Mouse (Mus musculus) embryonic facial prominence, embryonic 14.5 days (tissue): ENCODE measurements around the gene Ankrd40. TPM values are rescaled to one million over a fixed set of nuclear protein-coding genes. Genes with fewer than 3 reads are reported as not detected.

Source experiments
- ATAC-seq: fragments of 200-750 bp; cut with Nextera tagmentation; 2 replicates; pipeline ENCODE4 v1.8.0; 2017; ENCODE audit warnings: low read depth, moderate number of reproducible peaks, moderate TSS enrichment
- DNase-seq: peaks from one replicate; pipeline ENCODE4 v3.0.0-alpha.2; 2015; ENCODE audit warnings: low spot score
- H3K27ac ChIP-seq: fragments of 300-500 bp; sonication (generic); replicated peaks from 2 replicates; pipeline ENCODE4 v1.5.1; 2014; ENCODE audit warnings: low read depth, mild to moderate bottlenecking, low read length, moderate library complexity
- H3K27me3 ChIP-seq: fragments of 300-500 bp; sonication (generic); replicated peaks from 2 replicates; pipeline ENCODE4 v1.6.1; 2014; ENCODE audit warnings: low read length; ENCODE audit not compliant: control insufficient read depth, insufficient read depth
- H3K36me3 ChIP-seq: fragments of 300-500 bp; sonication (generic); 2 replicates; pipeline ENCODE4 v1.6.1; 2014; ENCODE audit warnings: low read length, mixed read lengths; ENCODE audit not compliant: control insufficient read depth, insufficient read depth
- H3K4me1 ChIP-seq: fragments of 300-500 bp; sonication (generic); 2 replicates; pipeline ENCODE4 v1.6.1; 2014; ENCODE audit warnings: antibody characterized with exemption, low read length; ENCODE audit not compliant: control insufficient read depth, insufficient read depth
- H3K4me2 ChIP-seq: fragments of 300-500 bp; sonication (generic); 2 replicates; pipeline ENCODE4 v1.6.1; 2014; ENCODE audit warnings: low read depth, mild to moderate bottlenecking, low read length, moderate library complexity, mixed read lengths
- H3K4me3 ChIP-seq: fragments of 300-500 bp; sonication (generic); 2 replicates; pipeline ENCODE4 v1.5.1; 2014; ENCODE audit warnings: low read depth, mild to moderate bottlenecking, low read length
- H3K9ac ChIP-seq: fragments of 300-500 bp; sonication (generic); 2 replicates; pipeline ENCODE4 v1.6.1; 2014; ENCODE audit warnings: low read depth, mild to moderate bottlenecking, low read length, moderate library complexity, mixed read lengths
- H3K9me3 ChIP-seq: fragments of 300-500 bp; sonication (generic); 2 replicates; pipeline ENCODE4 v1.6.1; 2016; ENCODE audit warnings: low read length; ENCODE audit not compliant: control insufficient read depth
- WGBS: fragments of 180-500 bp; shearing (Covaris S2); extraction: QIAGEN DNeasy Blood & Tissue Kit; methylation state at CpG from one replicate; pipeline ENCODE4 v1.1.7; 2014; 5-methylcytosine and 5-hydroxymethylcytosine counted together
- polyA plus RNA-seq: library from polyadenylated mRNA; unstranded; fragments of >200 nt; fragmentation: Nextera tagmentation; extraction: Ambion mirVana; gene quantifications from 2 replicates; pipeline ENCODE4 v1.2.1, GENCODE M21; 2014

Ankrd40 gene
- polyA plus RNA-seq, 1 experiment from 2014 or later: 28.4 TPM

- no peaks in the 10 kb centered on the region for H3K4me1 ChIP-seq
- DNase-seq (no peak), ATAC-seq (no peak)
- no peak overlapping the region for H3K4me2 ChIP-seq
- no peak overlapping the region for H3K4me3 ChIP-seq
- no peaks in the 10 kb centered on the region for H3K27me3 ChIP-seq
- no peak overlapping the region for H3K9ac ChIP-seq
- peaks cover 94% of the 10 kb centered on the region for H3K36me3 ChIP-seq
- 84% methylated on average over 9 of the region's 9 CpGs for WGBS
- H3K27ac ChIP-seq: no peak overlapping the region
- no peaks in the 10 kb centered on the region for H3K9me3 ChIP-seq
Observed at GRCm38 (mm10) chr11:94294996-94295845, 32.6 kb upstream of the Ankrd40 start.

DNA sequence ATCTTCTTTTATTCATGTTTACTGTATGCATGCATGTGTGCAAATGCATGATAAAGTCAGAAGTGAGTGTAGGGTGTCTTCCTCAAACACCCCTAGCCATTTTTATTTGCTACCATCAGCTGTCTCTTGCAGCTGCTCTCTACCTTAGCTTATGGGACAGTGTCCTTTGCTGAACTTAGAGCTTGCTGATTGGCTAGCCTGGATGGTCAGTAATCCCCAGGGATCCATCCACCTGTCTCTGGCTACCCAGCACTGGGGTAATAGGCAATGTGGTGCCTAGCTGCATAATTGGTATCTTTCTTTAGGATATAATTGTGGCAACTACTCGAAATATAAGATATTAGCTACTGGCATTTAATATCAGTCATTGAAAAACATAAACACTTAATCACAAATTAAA is 15.1 kb upstream of the Ankrd40 start:
- no peaks in the 10 kb centered on the region for H3K27me3 ChIP-seq
- H3K9me3 ChIP-seq: no peaks in the 10 kb centered on the region
- H3K4me2 ChIP-seq: no peak overlapping the region
- peaks cover 10% of the 10 kb centered on the region for H3K36me3 ChIP-seq
- H3K27ac ChIP-seq: no peak overlapping the region
- ATAC-seq (peak; percentile 12; the same call in 1 of the 2 replicates), DNase-seq (peak; percentile 43)
- peaks cover 18% of the 10 kb centered on the region for H3K4me1 ChIP-seq
- 71% methylated on average over 1 of the region's 1 CpGs for WGBS
- no peak overlapping the region for H3K9ac ChIP-seq
- H3K4me3 ChIP-seq: no peak overlapping the region

- Histone ChIP-seq H3K27me3 (no peaks in the 10 kb centered on the region), H3K4me3 (no peak overlapping the region), H3K9me3 (no peaks in the 10 kb centered on the region), H3K9ac (no peak overlapping the region), H3K4me2 (no peak overlapping the region), H3K4me1 (peaks cover 18% of the 10 kb centered on the region), H3K36me3 (peaks cover 12% of the 10 kb centered on the region; the same call in 1 of the 2 replicates), H3K27ac (no peak overlapping the region)
- ATAC-seq (no peak), DNase-seq (no peak)
- 81% methylated on average over 2 of the region's 2 CpGs for WGBS
Observed at GRCm38 (mm10) chr11:94314098-94314652, 13.6 kb upstream of the Ankrd40 start.

DNA sequence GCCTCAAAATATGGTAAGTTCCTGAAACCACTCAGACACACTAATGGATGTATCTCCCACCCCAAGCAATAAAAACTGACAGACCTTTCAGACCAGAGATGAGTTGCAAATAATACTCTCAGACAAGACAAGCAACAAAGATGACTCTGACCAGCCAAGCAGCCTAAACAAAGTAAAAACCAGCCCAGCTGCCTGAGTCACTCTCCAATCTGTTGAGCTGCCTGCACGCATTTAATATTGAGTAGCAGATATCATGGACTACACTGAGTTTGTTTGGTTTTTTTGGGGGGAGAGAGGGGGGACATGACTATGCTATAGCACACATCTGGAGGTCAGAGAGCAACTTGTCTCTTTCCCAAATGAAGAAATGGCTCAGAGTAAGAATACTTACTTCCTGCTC is 12.5 kb upstream of the Ankrd40 start:
- H3K4me1 ChIP-seq: peaks cover 22% of the 10 kb centered on the region
- H3K4me2 ChIP-seq: no peak overlapping the region
- H3K9me3 ChIP-seq: no peaks in the 10 kb centered on the region
- 65% methylated on average over 1 of the region's 1 CpGs for WGBS
- ATAC-seq: no peak
- H3K27ac ChIP-seq: no peak overlapping the region
- no peaks in the 10 kb centered on the region for H3K27me3 ChIP-seq
- H3K36me3 ChIP-seq: peaks cover 12% of the 10 kb centered on the region; the same call in 1 of the 2 replicates
- DNase-seq: no peak
- H3K9ac ChIP-seq: no peak overlapping the region
- no peak overlapping the region for H3K4me3 ChIP-seq

DNA sequence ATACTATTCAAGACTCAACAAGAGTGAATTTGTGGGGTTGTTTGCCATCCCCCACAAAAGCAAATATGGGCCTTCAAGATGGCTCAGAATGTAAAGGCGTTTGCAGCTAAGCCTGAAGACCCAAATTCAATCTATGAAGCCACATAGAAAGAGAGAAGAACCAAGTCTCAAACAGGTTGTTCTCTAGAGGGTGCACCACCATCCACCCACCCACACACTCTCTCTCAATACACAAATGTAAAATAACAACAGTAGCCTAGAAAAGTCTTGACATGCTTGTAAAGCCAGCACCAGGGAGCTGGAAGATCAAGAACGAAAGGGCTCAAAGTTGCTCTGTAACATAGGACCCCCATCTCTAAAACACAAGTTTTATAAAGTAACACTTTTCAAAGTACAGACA is 11.3 kb upstream of the Ankrd40 start:
- Histone ChIP-seq H3K4me3 (no peak overlapping the region), H3K4me1 (peaks cover 24% of the 10 kb centered on the region), H3K27ac (no peak overlapping the region)

DNA sequence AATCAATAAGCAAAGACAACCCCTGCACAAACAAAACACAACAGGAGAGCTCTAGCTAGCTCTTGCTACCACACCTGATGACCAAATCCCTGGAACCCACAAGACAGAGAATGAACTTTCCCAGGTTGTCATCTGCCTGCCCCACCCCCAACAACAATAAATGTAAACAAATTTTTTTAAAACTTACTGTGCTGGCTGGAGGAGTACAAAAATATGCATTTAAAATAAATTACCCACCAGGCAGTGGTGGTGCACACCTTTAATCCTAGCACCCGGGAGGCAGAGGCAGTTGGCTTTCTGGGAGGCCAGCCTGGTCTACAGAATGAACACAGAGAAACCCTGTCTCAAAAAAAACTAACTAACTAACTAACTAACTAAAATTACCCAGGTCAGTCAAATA is 10.8 kb upstream of the Ankrd40 start:
- no peaks in the 10 kb centered on the region for H3K9me3 ChIP-seq
- no peak overlapping the region for H3K4me3 ChIP-seq
- no peak overlapping the region for H3K9ac ChIP-seq
- no peak overlapping the region for H3K27ac ChIP-seq
- H3K36me3 ChIP-seq: peaks cover 8% of the 10 kb centered on the region; the same call in 1 of the 2 replicates
- no peaks in the 10 kb centered on the region for H3K27me3 ChIP-seq
- H3K4me1 ChIP-seq: peaks cover 24% of the 10 kb centered on the region
- DNase-seq (no peak), ATAC-seq (no peak)
- no peak overlapping the region for H3K4me2 ChIP-seq
- 70% methylated on average over 1 of the region's 1 CpGs for WGBS

More for the DNA sequence above, 11.3 kb upstream of the Ankrd40 start:
- Histone ChIP-seq H3K9me3 (no peaks in the 10 kb centered on the region), H3K36me3 (peaks cover 8% of the 10 kb centered on the region; the same call in 1 of the 2 replicates), H3K27me3 (no peaks in the 10 kb centered on the region), H3K4me2 (no peak overlapping the region), H3K9ac (no peak overlapping the region)
- DNase-seq (no peak), ATAC-seq (no peak)
- 72% methylated on average over 2 of the region's 2 CpGs for WGBS

- no peak overlapping the region for H3K4me3 ChIP-seq
- DNase-seq (no peak), ATAC-seq (no peak)
- H3K4me2 ChIP-seq: no peak overlapping the region
- peaks cover 8% of the 10 kb centered on the region; the same call in 1 of the 2 replicates for H3K36me3 ChIP-seq
- H3K4me1 ChIP-seq: peaks cover 24% of the 10 kb centered on the region
- H3K27ac ChIP-seq: no peak overlapping the region
- H3K9ac ChIP-seq: no peak overlapping the region
- H3K9me3 ChIP-seq: no peaks in the 10 kb centered on the region
- H3K27me3 ChIP-seq: no peaks in the 10 kb centered on the region
- 66% methylated on average over 4 of the region's 4 CpGs for WGBS
Observed at GRCm38 (mm10) chr11:94317515-94317914, 10.3 kb upstream of the Ankrd40 start.

DNA sequence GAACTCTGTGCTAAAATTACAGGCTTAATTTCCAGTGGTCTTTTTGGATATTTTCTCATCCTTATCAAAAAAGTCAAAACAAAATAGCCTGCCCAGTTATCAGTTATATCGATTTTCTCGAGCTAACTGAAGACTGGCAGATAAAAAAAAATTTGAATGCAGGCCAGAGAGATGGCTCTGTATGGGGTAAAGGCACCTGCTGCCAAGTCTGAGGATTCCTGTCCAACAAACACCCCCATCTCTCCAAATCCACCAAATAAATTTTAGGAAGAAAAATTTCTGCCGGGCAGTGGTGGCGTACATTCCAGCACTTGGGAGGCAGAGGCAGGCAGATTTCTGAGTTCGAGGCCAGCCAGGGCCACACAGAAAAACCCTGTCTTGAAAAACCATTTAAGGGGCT is 9.7 kb upstream of the Ankrd40 start:
- Histone ChIP-seq H3K4me3 (no peak overlapping the region), H3K9me3 (no peaks in the 10 kb centered on the region), H3K4me2 (no peak overlapping the region), H3K27me3 (no peaks in the 10 kb centered on the region), H3K4me1 (peaks cover 27% of the 10 kb centered on the region), H3K36me3 (peaks cover 8% of the 10 kb centered on the region; the same call in 1 of the 2 replicates), H3K27ac (no peak overlapping the region), H3K9ac (no peak overlapping the region)
- DNase-seq: no peak
- 91% methylated on average over 5 of the region's 5 CpGs for WGBS
- no peak for ATAC-seq
